Mouse (Mus musculus) liver, embryonic 14.5 days (tissue): Measurements from ENCODE around the gene Tmed3.

Experiments used
- CTCF ChIP-seq: IDR thresholded peaks from 2 replicates; pipeline ENCODE4 v1.5.1; 2016; ENCODE audit warnings: antibody characterized with exemption, low read depth, control low read depth
- EP300 ChIP-seq: IDR thresholded peaks from 2 replicates; pipeline ENCODE4 v1.6.1; 2016; ENCODE audit warnings: antibody characterized with exemption, low read depth

DNA sequence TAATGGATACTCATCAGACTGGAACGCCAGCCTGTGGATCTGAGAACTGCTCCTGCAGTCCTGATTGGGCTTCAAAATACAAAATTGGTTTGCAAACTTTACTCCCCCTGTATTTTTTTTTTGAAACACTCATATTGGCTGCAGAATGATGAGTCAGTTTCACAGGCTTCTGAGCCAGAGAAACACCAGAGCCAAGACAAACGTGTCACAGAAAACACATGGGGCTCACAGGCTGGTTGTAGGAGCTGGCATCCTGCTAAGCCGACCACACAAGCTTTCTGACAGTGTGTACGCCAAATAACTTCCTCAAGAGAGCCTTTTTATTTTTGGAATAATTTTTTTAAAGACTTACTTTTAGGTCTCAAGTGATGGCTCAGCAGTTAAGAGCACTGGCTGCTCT, 35.0 kb downstream of the Tmed3 start:
- TF ChIP-seq EP300 (no peak), CTCF (no peak)
